ENCODE assay signal across 9 mouse cellular contexts in genomic region chr4:88275571-88276041, GRCm38 (mm10).
A peak's percentile ranks its signal among the peaks of the same experiment; 100 is the strongest.
DNase-seq lines count a peak whose midpoint lies in the region; ATAC-seq lines count a peak whose summit lies in the region.
"Had no signal": no experiment of that assay in that cellular context is flagged by ENCODE, and none has a peak within 500 bp of the region (broad histone marks: within the 10 kb centered on the region; RNA-seq: fewer than 3 reads in every experiment).

No protein-coding gene starts in this region.

- no peak for DNase-seq in heart, postnatal 4 days
- DNase-seq in thymus, postnatal 25 days: peak; percentile 32
- no peak for DNase-seq in adrenal gland, postnatal 4 days (ENCODE audit: low spot score in 2 of 2)
- DNase-seq in layer of hippocampus, adult 11-12 months (ENCODE audit: low spot score): no peak
- DNase-seq: cerebellum, adult 9-11 months had no signal

- no peak overlapping the region for H3K9ac ChIP-seq in heart, embryonic 16.5 days (ENCODE audit: low read length)
- peak overlapping the region; percentile 6; the same call in 1 of the 2 replicates for H3K9ac ChIP-seq in midbrain, embryonic 16.5 days (ENCODE audit: low read depth, low read length)
- no peak overlapping the region for H3K9ac ChIP-seq in midbrain, embryonic 15.5 days

- peaks cover 5% of the 10 kb centered on the region; the same call in 1 of the 2 replicates for H3K4me1 ChIP-seq in heart, embryonic 16.5 days (ENCODE audit: control insufficient read depth, insufficient read depth, low read length)
- peaks cover 2% of the 10 kb centered on the region; the same call in 1 of the 2 replicates for H3K4me1 ChIP-seq in midbrain, embryonic 16.5 days (ENCODE audit: control insufficient read depth, insufficient read depth, low read length)
- H3K4me1 ChIP-seq in midbrain, embryonic 15.5 days: 0 out of 2 replicates have a peak, but pooled peaks cover 8% of the 10 kb centered on the region

- H3K36me3 ChIP-seq in heart, embryonic 16.5 days (ENCODE audit: control insufficient read depth, insufficient read depth): no peaks in the 10 kb centered on the region
- no peaks in the 10 kb centered on the region for H3K36me3 ChIP-seq in midbrain, embryonic 16.5 days (ENCODE audit: control insufficient read depth, insufficient read depth, low read length)
- H3K36me3 ChIP-seq in midbrain, embryonic 15.5 days (replicated peaks): no peaks in the 10 kb centered on the region

- H3K9me3 ChIP-seq in heart, embryonic 16.5 days (replicated peaks; ENCODE audit: control insufficient read depth, low read length): no peaks in the 10 kb centered on the region
- no peaks in the 10 kb centered on the region for H3K9me3 ChIP-seq in midbrain, embryonic 16.5 days (replicated peaks; ENCODE audit: control insufficient read depth, low read length, poor library complexity, severe bottlenecking)
- H3K9me3 ChIP-seq in midbrain, embryonic 15.5 days: no peaks in the 10 kb centered on the region

- 37% methylated on average over 6 of the region's 6 CpGs for WGBS in heart, embryonic 16.5 days
- 49% methylated on average over 6 of the region's 6 CpGs for WGBS in midbrain, embryonic 16.5 days
- 62% methylated on average over 6 of the region's 6 CpGs for WGBS in midbrain, embryonic 15.5 days

- H3K4me2 ChIP-seq in heart, embryonic 16.5 days (ENCODE audit: low read depth, low read length): peak overlapping the region; percentile 34; the same call in 1 of the 2 replicates
- no peak overlapping the region for H3K4me2 ChIP-seq in midbrain, embryonic 16.5 days (ENCODE audit: low read length)
- no peak overlapping the region for H3K4me2 ChIP-seq in midbrain, embryonic 15.5 days

- no peak overlapping the region for H3K4me3 ChIP-seq in heart, embryonic 16.5 days (ENCODE audit: low read length)
- H3K4me3 ChIP-seq in midbrain, embryonic 16.5 days (ENCODE audit: low read depth, low read length): no peak overlapping the region
- H3K4me3 ChIP-seq in midbrain, embryonic 15.5 days: no peak overlapping the region

- H3K27me3 ChIP-seq in heart, embryonic 16.5 days (ENCODE audit: control insufficient read depth, insufficient read depth, low read length): no peaks in the 10 kb centered on the region
- no peaks in the 10 kb centered on the region for H3K27me3 ChIP-seq in midbrain, embryonic 16.5 days (ENCODE audit: control insufficient read depth, insufficient read depth, low read depth, low read length)
- no peaks in the 10 kb centered on the region for H3K27me3 ChIP-seq in midbrain, embryonic 15.5 days (replicated peaks)

- H3K27ac ChIP-seq in heart, embryonic 16.5 days (ENCODE audit: low read length): 0 out of 2 replicates have a peak overlapping the region, but pooled peaks have one; percentile 19
- H3K27ac ChIP-seq in midbrain, embryonic 16.5 days (ENCODE audit: low read length): no peak overlapping the region
- no peak overlapping the region for H3K27ac ChIP-seq in midbrain, embryonic 15.5 days

- no peak for ATAC-seq in heart, embryonic 16.5 days (replicated peaks; ENCODE audit: extremely low read depth, insufficient read depth, low FRiP score)
- no peak for ATAC-seq in midbrain, embryonic 16.5 days
- no peak for ATAC-seq in midbrain, embryonic 15.5 days (replicated peaks)
- peak; percentile 79 for ATAC-seq in inflammation-experienced regulatory T-cells, adult 6 months
